Mouse (Mus musculus) gastrocnemius, adult 18-20 months (tissue): ENCODE measurements around the gene Hist1h1d. TPM values are rescaled to one million over a fixed set of nuclear protein-coding genes. Genes with fewer than 3 reads are reported as not detected.
"Not testable (repeated sequence)": the region's sequence is repeated elsewhere in the genome, so short reads cannot be mapped to it uniquely, and the experiment has no call there.

ENCODE experiments used
- DNase-seq: peaks from one replicate; pipeline ENCODE4 v3.0.0; 2021; ENCODE audit warnings: low spot score
- microRNA-seq: library from miRNA; unstranded; fragments of <30 nt; microRNA quantifications from one replicate; pipeline ENCODE4 v1.2.0, GENCODE M21; 2021
- total RNA-seq, 2 experiments: library from RNA; stranded (reverse); gene quantifications; 2 replicates each; pipeline ENCODE4 v1.2.3; 2021

Hist1h1d gene
- total RNA-seq, 2 experiments from 2014 or later: 0.83 to 0.89 TPM

DNA sequence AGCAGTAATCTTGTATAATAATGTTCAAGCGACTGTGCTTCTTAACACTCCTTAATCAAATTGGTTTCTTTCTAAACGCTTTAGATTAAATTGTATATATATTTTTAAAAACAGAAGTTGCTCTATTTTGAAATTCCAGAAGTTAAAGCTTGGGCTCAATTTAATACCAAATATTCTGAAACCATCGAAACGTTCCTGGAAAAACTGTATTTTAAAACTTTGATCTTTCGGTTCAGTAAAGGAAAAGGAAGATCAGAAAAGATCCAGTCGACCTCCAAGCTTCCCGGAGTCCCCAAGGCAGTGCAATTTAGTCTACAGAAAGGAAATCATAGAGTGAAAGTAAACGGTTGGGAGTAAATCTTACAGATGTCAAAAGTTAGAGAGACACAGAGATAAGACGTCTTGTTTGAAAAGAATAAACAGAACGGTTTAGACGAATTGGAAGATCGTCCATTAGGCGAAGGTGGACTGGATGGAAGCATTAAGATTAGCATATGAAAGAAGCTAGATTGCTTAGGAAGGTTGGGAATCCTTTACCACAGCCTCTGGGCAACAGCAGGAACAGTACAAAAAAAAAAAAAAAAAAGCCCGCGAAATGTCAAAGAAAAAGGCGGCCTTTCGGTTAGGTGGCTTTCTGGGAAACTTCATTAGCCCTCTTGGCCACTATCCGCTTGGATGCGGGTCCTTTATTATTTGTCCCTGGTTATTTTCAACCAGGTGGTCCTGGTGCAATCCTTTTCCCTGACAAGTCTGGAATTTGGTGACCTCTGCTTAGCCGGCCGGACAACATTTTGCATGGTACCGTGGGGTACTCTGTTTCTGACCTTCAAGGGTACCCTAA is 33.3 kb downstream of the Hist1h1d start:
- no peak for DNase-seq

DNA sequence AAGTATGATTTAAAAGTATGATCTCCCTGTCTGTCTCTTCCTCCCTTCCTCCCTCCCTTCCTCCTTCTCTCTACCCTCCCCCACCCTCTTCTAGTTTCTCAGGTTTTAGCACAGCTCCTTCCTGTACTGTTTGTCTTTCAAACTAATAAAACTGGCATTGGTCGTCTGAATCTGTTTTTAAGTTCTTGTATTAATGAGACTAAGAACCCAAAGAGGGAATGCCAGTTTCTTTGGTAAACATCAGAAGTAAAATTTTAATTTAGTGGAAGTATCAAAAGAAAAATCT is 33.8 kb downstream of the Hist1h1d start:
- DNase-seq: no peak

DNA sequence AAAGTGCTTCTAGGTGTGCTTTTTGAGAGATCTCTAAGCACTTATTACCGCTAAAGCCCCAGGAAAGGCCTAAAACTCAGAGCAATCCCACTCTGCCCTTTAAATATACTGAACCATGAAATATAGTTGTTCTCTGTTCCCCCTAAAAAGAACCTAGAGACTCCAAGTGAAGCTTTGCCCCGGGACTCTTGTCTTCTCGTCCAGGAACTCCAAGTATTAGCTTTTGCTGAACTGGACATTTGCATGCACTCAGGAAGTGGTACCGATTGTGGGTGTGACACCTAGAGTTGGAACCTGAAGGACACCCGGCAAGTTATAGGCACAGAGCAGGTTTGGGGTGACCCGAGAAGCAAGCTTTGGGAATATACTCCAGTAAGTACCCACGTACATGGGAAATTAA is 38.1 kb downstream of the Hist1h1d start:
- DNase-seq: no peak

DNA sequence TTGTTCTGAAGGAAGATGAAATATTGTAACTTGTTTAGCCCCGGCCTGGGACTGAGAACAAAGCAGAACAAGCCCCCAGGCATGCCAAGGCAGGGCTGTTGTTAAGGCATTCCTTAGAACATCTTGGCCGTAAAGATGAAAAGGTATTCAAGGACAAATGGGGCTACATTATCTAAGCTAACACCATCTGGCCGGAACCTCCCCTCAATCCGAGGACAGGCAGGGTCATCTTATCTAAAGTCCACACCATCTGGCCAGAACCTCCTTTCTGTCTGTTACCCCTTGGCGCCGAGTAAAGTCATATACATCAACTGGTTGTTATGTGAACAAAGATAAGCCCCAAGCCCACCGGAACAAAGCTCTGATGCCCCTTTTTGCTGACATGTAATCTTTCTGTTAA is 38.8 kb downstream of the Hist1h1d start:
- not testable (repeated sequence) for DNase-seq

DNA sequence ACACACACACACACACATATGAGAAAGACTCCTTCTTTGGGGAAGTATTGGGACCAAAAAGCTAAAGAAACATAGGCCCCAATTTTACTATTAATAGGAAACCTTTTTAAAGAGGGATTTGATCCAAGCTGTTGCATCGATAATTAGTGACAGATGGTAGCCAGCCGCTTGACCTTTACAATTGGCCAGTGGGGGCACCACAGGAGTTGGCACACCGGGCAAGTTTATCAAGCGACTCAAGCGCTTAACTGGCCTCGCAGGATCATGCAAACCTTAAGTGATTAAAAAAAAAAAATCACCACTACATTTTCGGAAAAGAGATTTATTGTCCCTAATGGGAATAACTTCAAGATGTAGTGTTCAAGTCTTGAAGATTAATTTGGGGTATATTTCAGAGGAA is 39.6 kb downstream of the Hist1h1d start:
- no peak for DNase-seq

DNA sequence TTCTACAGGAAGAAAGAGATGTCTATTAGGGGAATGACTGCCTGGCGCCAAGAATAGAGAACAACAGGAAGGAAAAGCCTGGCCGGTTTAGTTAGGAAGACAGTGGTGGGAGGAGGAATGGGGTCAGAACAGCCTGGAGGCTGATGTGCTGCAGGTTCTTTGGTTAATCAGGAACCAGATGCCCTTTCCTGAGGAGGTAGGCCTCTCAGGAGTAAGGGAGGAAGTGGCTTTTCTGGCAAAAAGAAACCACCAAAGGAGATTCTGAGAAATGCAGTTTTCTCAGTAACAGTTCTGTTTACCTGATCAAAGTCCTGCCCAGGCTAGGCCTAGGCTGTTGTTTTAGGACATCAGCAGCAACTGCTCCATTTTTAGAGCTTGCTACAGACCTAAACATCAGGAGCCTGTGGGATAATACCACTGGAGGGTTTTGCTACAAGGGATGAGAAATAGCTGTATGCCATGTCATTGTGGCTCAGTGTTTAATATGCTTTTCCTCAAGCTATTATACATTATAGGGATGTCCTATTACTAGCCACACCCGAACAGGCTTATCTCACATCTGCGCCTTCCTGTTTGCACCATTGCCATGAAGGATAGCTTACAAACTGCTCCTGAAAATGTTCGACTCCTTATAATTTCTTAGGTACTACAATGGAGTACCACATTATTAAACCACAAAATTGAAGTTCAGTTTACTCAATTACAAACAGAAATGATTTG is 40.1 kb downstream of the Hist1h1d start:
- no peak for DNase-seq

DNA sequence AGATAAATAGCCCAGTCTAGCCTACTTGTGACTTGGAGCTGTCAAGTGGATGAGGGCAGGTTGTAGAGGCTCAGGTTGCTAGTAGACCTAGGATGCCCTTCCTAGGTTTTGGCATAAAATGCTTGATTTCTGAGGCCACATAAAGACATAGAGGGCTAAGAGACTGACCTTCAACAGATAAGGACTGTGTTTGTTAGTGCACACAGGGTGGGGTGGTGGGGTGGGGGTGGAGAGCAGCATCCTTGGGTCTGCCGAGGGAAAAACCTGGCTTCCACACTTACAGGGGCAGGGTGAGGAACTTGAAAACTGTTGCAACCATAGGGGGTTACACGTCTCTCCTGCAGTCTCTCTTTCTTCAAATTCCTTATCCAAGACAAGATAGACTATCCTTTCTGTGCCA is 42.1 kb downstream of the Hist1h1d start:
- DNase-seq: no peak

DNA sequence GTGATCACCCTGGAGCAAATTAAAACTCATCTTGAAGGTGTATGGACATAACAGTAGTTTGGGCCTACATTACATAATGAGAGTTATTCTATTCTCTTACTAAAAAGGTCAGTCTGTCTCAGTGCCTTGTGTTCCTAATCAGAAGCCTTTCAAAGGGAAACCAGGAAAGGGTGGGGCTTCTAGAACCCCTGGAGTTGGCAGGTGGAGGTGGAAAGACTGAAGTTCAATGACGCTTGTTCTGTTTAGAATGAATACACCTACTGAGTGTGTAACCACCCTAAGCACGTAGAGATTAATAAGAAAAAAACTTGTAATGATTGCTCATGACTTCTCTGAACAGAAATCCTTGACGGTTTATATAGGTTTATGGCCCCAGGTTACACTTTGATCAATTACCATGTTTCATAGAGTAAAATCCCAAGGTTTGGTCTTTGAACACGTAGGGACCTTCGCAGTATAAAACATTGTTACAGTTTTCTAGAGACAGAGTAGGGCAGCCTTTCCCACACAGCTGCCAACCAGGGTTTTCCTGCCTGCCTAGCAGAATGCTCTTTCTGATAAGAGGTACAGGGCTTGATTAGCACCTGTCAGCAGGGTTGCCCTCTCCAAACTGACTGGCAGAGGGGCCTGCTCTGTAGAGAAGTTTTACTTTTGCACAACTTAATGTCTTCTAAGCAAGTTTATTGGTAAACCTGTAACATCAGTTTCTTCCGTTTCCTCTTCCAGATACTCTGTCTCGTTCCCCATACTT is 42.7 kb downstream of the Hist1h1d start:
- DNase-seq: no peak

DNA sequence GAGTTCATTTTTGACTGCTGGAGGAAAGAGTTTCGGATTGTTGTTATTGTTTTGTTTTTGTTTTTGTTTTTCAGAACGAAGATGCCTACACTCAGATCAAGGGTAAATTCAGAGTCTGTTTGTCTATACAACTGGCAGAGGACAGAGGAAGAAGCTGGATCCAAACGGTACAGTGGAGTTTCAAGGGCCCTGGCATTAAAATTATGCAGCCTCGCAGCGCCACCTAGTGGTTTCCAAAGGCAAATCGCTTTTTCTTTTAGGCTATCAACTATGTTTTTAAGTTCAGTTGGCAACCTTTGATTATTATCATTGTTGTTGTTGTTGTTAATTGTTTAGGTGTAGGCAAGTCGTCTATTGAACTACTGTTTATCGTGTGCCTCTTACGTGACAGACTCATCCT is 44.9 kb downstream of the Hist1h1d start:
- DNase-seq: peak; percentile 80

DNA sequence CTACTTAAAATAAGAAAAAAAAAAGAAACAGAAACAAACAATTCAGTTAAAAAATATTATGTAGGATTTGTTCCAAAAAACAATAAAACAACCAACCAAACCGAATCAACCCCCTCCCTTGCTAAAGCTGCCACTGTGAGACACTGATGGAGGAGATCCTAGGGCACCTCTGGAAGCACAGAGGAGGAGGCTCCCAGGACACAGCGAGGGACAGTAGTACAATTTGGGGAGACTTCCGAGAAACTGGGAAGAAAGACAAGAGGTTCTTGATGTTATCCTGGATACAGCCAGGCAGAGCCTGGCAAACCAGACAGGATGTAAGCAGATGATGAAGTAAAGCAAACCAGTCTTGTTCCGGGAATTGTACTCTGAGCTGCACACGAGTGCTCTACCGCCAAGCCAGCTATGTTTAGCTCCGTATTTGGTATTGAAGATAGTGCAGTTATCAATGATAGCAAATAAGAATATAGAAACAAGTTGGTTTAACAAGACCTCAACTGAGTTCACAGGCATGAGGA is 50.2 kb downstream of the Hist1h1d start:
- no peak for DNase-seq

DNA sequence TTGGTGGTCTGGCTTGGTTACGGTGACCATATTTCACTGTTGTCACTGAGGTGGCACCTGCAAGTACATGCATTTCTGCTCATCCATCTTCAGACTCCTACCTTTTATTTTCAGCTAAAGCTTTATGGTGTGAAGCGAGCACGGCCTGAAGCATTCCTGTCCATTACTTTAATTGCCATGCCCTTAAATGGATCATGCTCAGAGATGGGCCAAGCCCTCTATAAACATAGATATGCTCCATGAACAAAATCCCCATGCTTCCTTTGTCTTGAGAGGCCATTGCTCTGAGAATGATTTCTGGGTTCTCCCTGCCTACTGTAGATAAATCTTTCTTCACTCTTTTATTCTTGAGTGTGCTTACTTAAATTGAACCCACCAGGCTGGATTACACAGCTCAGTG is 51.4 kb downstream of the Hist1h1d start:
- no peak for DNase-seq

DNA sequence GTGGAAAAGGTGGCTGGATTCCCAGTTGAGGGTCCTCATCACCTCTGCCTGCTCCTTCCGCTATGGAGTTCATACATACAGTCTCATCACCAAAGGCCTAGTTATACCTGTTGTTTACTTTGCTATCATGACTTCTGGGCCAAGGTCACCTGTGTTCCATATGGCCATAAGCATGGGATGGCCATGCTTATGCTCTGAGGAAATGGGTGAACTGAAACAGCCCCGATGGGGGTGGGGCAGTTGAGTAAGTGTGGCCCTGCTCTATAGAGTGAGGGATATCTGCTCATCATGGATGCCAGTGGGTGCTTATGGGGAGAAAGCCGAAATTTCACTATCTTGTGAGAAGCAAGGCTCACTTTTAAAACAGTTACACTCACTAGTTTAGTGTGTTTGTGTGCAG is 52.0 kb downstream of the Hist1h1d start:
- DNase-seq: no peak

DNA sequence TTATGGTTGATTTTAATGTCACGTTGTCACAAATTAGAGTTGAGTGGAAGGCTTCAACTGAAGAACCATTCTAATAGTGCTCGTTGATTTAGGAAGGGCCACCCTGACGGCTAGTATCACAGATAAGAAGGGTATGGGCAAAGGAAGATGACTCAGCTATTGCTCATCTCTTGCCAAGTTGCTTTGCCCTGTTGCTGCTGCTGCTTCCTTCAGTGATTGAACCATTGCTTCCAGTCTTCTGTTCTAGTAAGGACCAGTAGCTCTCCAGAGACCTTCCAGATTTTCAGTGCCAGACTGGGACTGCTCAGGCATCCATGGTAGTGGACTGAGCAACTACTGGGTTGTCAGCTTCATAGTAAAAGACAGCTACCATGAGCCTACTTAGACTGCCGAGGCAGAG is 56.1 kb downstream of the Hist1h1d start:
- no peak for DNase-seq

DNA sequence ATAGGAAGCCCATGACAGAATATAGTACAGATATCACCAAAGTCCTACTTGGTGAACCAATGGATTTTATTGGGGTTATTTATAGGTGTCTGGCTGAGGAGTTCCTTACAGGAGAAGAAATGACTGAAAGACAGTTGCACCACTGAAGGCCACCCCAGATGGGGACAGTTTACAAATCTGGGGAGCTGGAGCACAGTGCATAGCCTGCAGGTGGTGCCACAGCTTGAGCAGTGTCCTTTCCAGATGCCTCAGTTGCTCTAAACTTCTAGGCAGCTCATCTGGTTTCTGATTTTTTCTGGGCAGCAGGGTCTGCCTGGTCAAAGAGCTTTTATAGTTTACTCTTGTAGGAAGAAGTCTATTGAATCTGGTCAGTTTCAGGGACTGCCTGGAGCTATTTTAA is 56.8 kb downstream of the Hist1h1d start:
- no peak for DNase-seq

Small RNA genes within 50 kb of the gene (microRNA-seq; reads per million reads assigned to microRNA genes)
- gene Gm44297 (not detected), gene Gm44359 (not detected), gene Gm44394 (not detected), gene n-TStga1 (not detected)

Other genes starting within 250 kb of the Hist1h1d start
- gene Zfp322a, start 184.1 kb upstream of the Hist1h1d start, total RNA-seq: 10 to 100 TPM in 1 of 2 experiments, 1 to 10 TPM in 1; 9.9 to 11.7 TPM
- gene Abt1, start 129.4 kb upstream of the Hist1h1d start, total RNA-seq: 1 to 10 TPM; 3.8 to 4.2 TPM
- not detected for gene Btn1a1, start 87.4 kb upstream of the Hist1h1d start, total RNA-seq
- not detected for gene Btn2a2, start 64.4 kb upstream of the Hist1h1d start, total RNA-seq
- 100 to 1,000 TPM; 149 to 163 TPM for gene Hist1h4h, start 22.2 kb upstream of the Hist1h1d start, total RNA-seq
- gene Hist1h2af, start 19.4 kb upstream of the Hist1h1d start, total RNA-seq: 1 to 10 TPM in 1 of 2 experiments, under 1 TPM in 1; 0.73 to 1.9 TPM
- under 1 TPM; 0.55 to 0.57 TPM for gene Hist1h3g, start 17.8 kb upstream of the Hist1h1d start, total RNA-seq
- 1 to 10 TPM; 1.0 to 1.1 TPM for gene Hist1h2bh, start 9.9 kb upstream of the Hist1h1d start, total RNA-seq
- 1 to 10 TPM; 3.0 to 4.8 TPM for gene Hist1h3f, start 9.2 kb upstream of the Hist1h1d start, total RNA-seq
- gene Hist1h4f, start 1.6 kb upstream of the Hist1h1d start, total RNA-seq: 10 to 100 TPM in 1 of 2 experiments, 1 to 10 TPM in 1; 8.3 to 12.3 TPM
- 10 to 100 TPM; 11.6 to 12.3 TPM for gene Hist1h3e, start 9.1 kb downstream of the Hist1h1d start, total RNA-seq
- under 1 TPM; 0.41 to 0.85 TPM for gene Hist1h2ae, start 18.0 kb downstream of the Hist1h1d start, total RNA-seq
- gene Hist1h2bg, start 18.1 kb downstream of the Hist1h1d start, total RNA-seq: 1 to 10 TPM; 2.2 to 3.7 TPM
- 1 to 10 TPM; 1.3 to 5.3 TPM for gene Hist1h2bf, start 20.9 kb downstream of the Hist1h1d start, total RNA-seq
- 1 to 10 TPM in 1 of 2 experiments, under 1 TPM in 1; 0.80 to 1.7 TPM for gene Hist1h2ad, start 21.1 kb downstream of the Hist1h1d start, total RNA-seq
- gene Hist1h3d, start 22.5 kb downstream of the Hist1h1d start, total RNA-seq: 1 to 10 TPM; 3.2 to 3.7 TPM
- gene Hist1h4d, start 28.3 kb downstream of the Hist1h1d start, total RNA-seq: 10 to 100 TPM; 33.6 to 46.4 TPM
- 10 to 100 TPM; 13.2 to 15.7 TPM for gene Hist1h2be, start 67.9 kb downstream of the Hist1h1d start, total RNA-seq
- 10 to 100 TPM; 31.1 to 41.1 TPM for gene Hist1h1e, start 69.3 kb downstream of the Hist1h1d start, total RNA-seq
- gene Hist1h2ac, start 130.7 kb downstream of the Hist1h1d start, total RNA-seq: 1 to 10 TPM in 1 of 2 experiments, under 1 TPM in 1; 0.68 to 1.3 TPM
- gene Hist1h2bc, start 130.9 kb downstream of the Hist1h1d start, total RNA-seq: 10 to 100 TPM; 66.4 to 69.8 TPM
- not detected for gene Hist1h1t, start 142.6 kb downstream of the Hist1h1d start, total RNA-seq
- gene Hist1h4c, start 145.2 kb downstream of the Hist1h1d start, total RNA-seq: 10 to 100 TPM; 57.1 to 66.2 TPM
- gene Hfe, start 157.6 kb downstream of the Hist1h1d start, total RNA-seq: 10 to 100 TPM; 25.6 to 25.7 TPM
- gene Hist1h1c, start 185.5 kb downstream of the Hist1h1d start, total RNA-seq: 100 to 1,000 TPM; 157 to 219 TPM
- gene Hist1h3c, start 192.3 kb downstream of the Hist1h1d start, total RNA-seq: not detected
- gene Hist1h2bb, start 193.5 kb downstream of the Hist1h1d start, total RNA-seq: 1 to 10 TPM; 1.3 to 1.4 TPM
- gene Hist1h2ab, start 197.9 kb downstream of the Hist1h1d start, total RNA-seq: under 1 TPM in 1 of 2 experiments, not detected in 1; 0.82 TPM
- gene Hist1h3b, start 199.0 kb downstream of the Hist1h1d start, total RNA-seq: 1 to 10 TPM in 1 of 2 experiments, not detected in 1; 1.3 TPM
- gene Hist1h4b, start 203.8 kb downstream of the Hist1h1d start, total RNA-seq: 1 to 10 TPM; 1.6 to 1.9 TPM
- gene Hist1h4a, start 208.0 kb downstream of the Hist1h1d start, total RNA-seq: 1 to 10 TPM in 1 of 2 experiments, under 1 TPM in 1; 0.89 to 2.8 TPM
- gene Hist1h3a, start 209.1 kb downstream of the Hist1h1d start, total RNA-seq: 1 to 10 TPM; 5.1 to 5.3 TPM
- under 1 TPM; 0.66 to 0.76 TPM for gene Hist1h1a, start 210.4 kb downstream of the Hist1h1d start, total RNA-seq
- gene Trim38, start 216.7 kb downstream of the Hist1h1d start, total RNA-seq: not detected